ENCODE assay signal across 10 mouse cellular contexts in genomic region chr7:132732136-132732789, GRCm38 (mm10).
A peak's percentile ranks its signal among the peaks of the same experiment; 100 is the strongest.
DNase-seq lines count a peak whose midpoint lies in the region; ATAC-seq lines count a peak whose summit lies in the region.
"Had no signal": no experiment of that assay in that cellular context is flagged by ENCODE, and none has a peak within 500 bp of the region (broad histone marks: within the 10 kb centered on the region; RNA-seq: fewer than 3 reads in every experiment).

No protein-coding gene starts in this region.

- DNase-seq in limb, embryonic 10.5 days (ENCODE audit: low spot score): no peak
- no peak for DNase-seq in embryonic facial prominence, embryonic 10.5 days (ENCODE audit: low spot score)
- DNase-seq in heart, postnatal 14 days: no peak
- DNase-seq in layer of hippocampus, adult 8-10 months (ENCODE audit: low spot score in 2 of 2): no peak
- DNase-seq: adrenal gland, postnatal 36 days; heart, postnatal 36 days; thymus, postnatal 36 days had no signal

- WGBS in limb, embryonic 12.5 days: 75% methylated on average over 6 of the region's 6 CpGs
- WGBS in limb, embryonic 10.5 days: 77% methylated on average over 6 of the region's 6 CpGs
- 56% methylated on average over 6 of the region's 6 CpGs for WGBS in embryonic facial prominence, embryonic 10.5 days
- 47% methylated on average over 6 of the region's 6 CpGs for WGBS in hindbrain, embryonic 12.5 days
- WGBS in neural tube, embryonic 15.5 days: 32% methylated on average over 6 of the region's 6 CpGs

- intact Hi-C loops in heart, postnatal 14 days (cut with DNase I): no loop called here

- peaks cover 20% of the 10 kb centered on the region for H3K36me3 ChIP-seq in limb, embryonic 12.5 days
- H3K36me3 ChIP-seq in limb, embryonic 10.5 days: peaks cover 36% of the 10 kb centered on the region
- H3K36me3 ChIP-seq in embryonic facial prominence, embryonic 10.5 days (replicated peaks): peaks cover 32% of the 10 kb centered on the region
- 0 out of 2 replicates have a peak, but pooled peaks cover 3% of the 10 kb centered on the region for H3K36me3 ChIP-seq in hindbrain, embryonic 12.5 days
- H3K36me3 ChIP-seq in neural tube, embryonic 15.5 days: no peaks in the 10 kb centered on the region

- no peaks in the 10 kb centered on the region for H3K9me3 ChIP-seq in limb, embryonic 12.5 days
- H3K9me3 ChIP-seq in limb, embryonic 10.5 days (replicated peaks): no peaks in the 10 kb centered on the region
- no peaks in the 10 kb centered on the region for H3K9me3 ChIP-seq in embryonic facial prominence, embryonic 10.5 days
- no peaks in the 10 kb centered on the region for H3K9me3 ChIP-seq in hindbrain, embryonic 12.5 days (replicated peaks)
- H3K9me3 ChIP-seq in neural tube, embryonic 15.5 days (replicated peaks): no peaks in the 10 kb centered on the region

- no peaks in the 10 kb centered on the region for H3K27me3 ChIP-seq in limb, embryonic 12.5 days
- no peaks in the 10 kb centered on the region for H3K27me3 ChIP-seq in limb, embryonic 10.5 days (ENCODE audit: low read depth, poor library complexity, severe bottlenecking)
- no peaks in the 10 kb centered on the region for H3K27me3 ChIP-seq in embryonic facial prominence, embryonic 10.5 days (replicated peaks; ENCODE audit: low read depth, poor library complexity, severe bottlenecking)
- H3K27me3 ChIP-seq in hindbrain, embryonic 12.5 days: no peaks in the 10 kb centered on the region
- no peaks in the 10 kb centered on the region for H3K27me3 ChIP-seq in neural tube, embryonic 15.5 days (replicated peaks)

- no peak overlapping the region for H3K4me2 ChIP-seq in limb, embryonic 12.5 days
- H3K4me2 ChIP-seq in hindbrain, embryonic 12.5 days (replicated peaks): no peak overlapping the region
- H3K4me2 ChIP-seq in neural tube, embryonic 15.5 days: no peak overlapping the region

- H3K9ac ChIP-seq in limb, embryonic 12.5 days (replicated peaks): no peak overlapping the region
- no peak overlapping the region for H3K9ac ChIP-seq in hindbrain, embryonic 12.5 days
- H3K9ac ChIP-seq in neural tube, embryonic 15.5 days (replicated peaks): no peak overlapping the region

- no peak for ATAC-seq in limb, embryonic 12.5 days (ENCODE audit: insufficient number of reproducible peaks, insufficient read depth, low FRiP score, low TSS enrichment, low read depth)
- no peak for ATAC-seq in hindbrain, embryonic 12.5 days (ENCODE audit: low FRiP score)
- no peak; the same call in 1 of the 2 replicates for ATAC-seq in neural tube, embryonic 15.5 days (ENCODE audit: low FRiP score)

- peaks cover 36% of the 10 kb centered on the region for H3K4me1 ChIP-seq in limb, embryonic 12.5 days (replicated peaks)
- peaks cover 26% of the 10 kb centered on the region for H3K4me1 ChIP-seq in limb, embryonic 10.5 days
- H3K4me1 ChIP-seq in embryonic facial prominence, embryonic 10.5 days: peaks cover 77% of the 10 kb centered on the region
- peaks cover 64% of the 10 kb centered on the region for H3K4me1 ChIP-seq in hindbrain, embryonic 12.5 days
- H3K4me1 ChIP-seq in neural tube, embryonic 15.5 days: peaks cover 63% of the 10 kb centered on the region

- H3K27ac ChIP-seq in limb, embryonic 12.5 days: peak overlapping the region; percentile 20; the same call in 1 of the 2 replicates
- H3K27ac ChIP-seq in limb, embryonic 10.5 days: no peak overlapping the region
- H3K27ac ChIP-seq in embryonic facial prominence, embryonic 10.5 days (replicated peaks): peak overlapping the region; percentile 71
- peak overlapping the region; percentile 24; the same call in 1 of the 2 replicates for H3K27ac ChIP-seq in hindbrain, embryonic 12.5 days
- H3K27ac ChIP-seq in neural tube, embryonic 15.5 days (replicated peaks): peak overlapping the region; percentile 56; the same call in 1 of the 2 replicates

- no peak overlapping the region for H3K4me3 ChIP-seq in limb, embryonic 12.5 days (replicated peaks)
- no peak overlapping the region for H3K4me3 ChIP-seq in limb, embryonic 10.5 days
- H3K4me3 ChIP-seq in embryonic facial prominence, embryonic 10.5 days: no peak overlapping the region
- no peak overlapping the region for H3K4me3 ChIP-seq in hindbrain, embryonic 12.5 days
- H3K4me3 ChIP-seq in neural tube, embryonic 15.5 days (replicated peaks): no peak overlapping the region
